Mouse (Mus musculus) forebrain, embryonic 15.5 days (tissue): ENCODE data around the gene Ccnl2. TPM values are rescaled to one million over a fixed set of nuclear protein-coding genes. Genes with fewer than 3 reads are reported as not detected.
A peak's percentile ranks its signal among the peaks of the same experiment; 100 is the strongest.

ENCODE experiments used
- ATAC-seq: fragments of 200-750 bp; cut with Nextera tagmentation; replicated peaks from 2 replicates; pipeline ENCODE4 v1.8.0; 2017; ENCODE audit warnings: mild to moderate bottlenecking, moderate TSS enrichment, moderate library complexity
- H3K27ac ChIP-seq: fragments of 300-500 bp; sonication (generic); replicated peaks from 2 replicates; pipeline ENCODE4 v1.5.1; 2015; ENCODE audit warnings: mild to moderate bottlenecking, inconsistent platforms
- H3K27me3 ChIP-seq: fragments of 300-500 bp; sonication (generic); 2 replicates; pipeline ENCODE4 v1.6.1; 2015; ENCODE audit warnings: inconsistent platforms
- H3K36me3 ChIP-seq: fragments of 300-500 bp; sonication (generic); 2 replicates; pipeline ENCODE4 v1.6.1; 2015; ENCODE audit warnings: mild to moderate bottlenecking, inconsistent platforms
- H3K4me1 ChIP-seq: fragments of 300-500 bp; sonication (generic); 2 replicates; pipeline ENCODE4 v1.6.1; 2015; ENCODE audit warnings: inconsistent platforms
- H3K4me2 ChIP-seq: fragments of 300-500 bp; sonication (generic); replicated peaks from 2 replicates; pipeline ENCODE4 v1.6.1; 2015; ENCODE audit warnings: mild to moderate bottlenecking, inconsistent platforms
- H3K4me3 ChIP-seq: fragments of 300-500 bp; sonication (generic); 2 replicates; pipeline ENCODE4 v1.5.1; 2015; ENCODE audit warnings: mild to moderate bottlenecking, inconsistent platforms
- H3K9ac ChIP-seq: fragments of 300-500 bp; sonication (generic); replicated peaks from 2 replicates; pipeline ENCODE4 v1.6.1; 2015; ENCODE audit warnings: mild to moderate bottlenecking, inconsistent platforms
- H3K9me3 ChIP-seq: fragments of 300-500 bp; sonication (generic); 2 replicates; pipeline ENCODE4 v1.6.1; 2016; ENCODE audit warnings: inconsistent platforms
- WGBS: fragments of 180-500 bp; shearing (Covaris S2); methylation state at CpG from one replicate; pipeline ENCODE4 v1.1.7; 2015; ENCODE audit warnings: mixed read lengths; 5-methylcytosine and 5-hydroxymethylcytosine counted together
- polyA plus RNA-seq: library from polyadenylated mRNA; unstranded; fragments of >200 nt; fragmentation: Nextera tagmentation; extraction: Ambion mirVana; gene quantifications from 2 replicates; pipeline ENCODE4 v1.2.1, GENCODE M21; 2015

Gene Ccnl2
- polyA plus RNA-seq, 1 experiment from 2014 or later, result 172 TPM

DNA sequence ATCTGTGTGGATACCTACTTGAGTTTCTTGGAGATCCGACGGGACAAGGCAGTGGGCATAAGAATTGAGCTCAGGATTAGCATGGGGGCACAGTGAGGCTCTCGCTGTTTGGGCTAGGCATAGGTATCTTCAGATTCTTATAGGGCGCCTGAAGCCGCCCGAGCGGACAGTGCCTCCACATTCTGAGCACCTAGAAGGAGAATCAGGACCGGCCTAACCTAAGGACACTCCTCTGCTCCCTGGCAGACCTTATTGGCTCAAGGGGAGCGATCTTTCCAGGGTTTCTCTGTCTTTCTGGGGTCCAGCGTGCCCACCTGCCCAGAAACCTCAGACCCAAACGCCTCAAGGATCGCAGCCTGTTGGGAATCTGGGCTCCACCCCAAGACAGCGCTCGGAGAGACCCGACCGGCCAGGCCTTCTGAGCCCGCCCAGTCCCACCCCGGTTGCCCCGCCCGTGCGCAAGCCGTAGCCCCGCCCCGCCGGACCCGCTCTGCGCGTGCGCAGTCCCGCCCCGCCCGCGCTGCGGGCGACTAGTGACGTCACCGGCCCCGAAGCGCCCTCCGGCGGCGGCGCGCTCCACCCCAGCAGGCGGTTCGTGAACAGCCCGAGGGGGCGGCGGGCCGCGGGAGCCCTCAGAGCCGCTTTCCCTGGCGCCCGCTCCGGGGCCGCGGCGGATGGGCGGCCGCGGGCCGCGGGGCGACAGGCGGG, 34.7 kb downstream of the Ccnl2 start, which contains the start of gene Dvl1:
Gene Dvl1 (plus strand): TSS at position 532 of the 708 bp plus-strand sequence.
- Histone ChIP-seq H3K4me1 (peaks cover 33% of the 10 kb centered on the region), H3K27me3 (no peaks in the 10 kb centered on the region), H3K27ac (peak within 1 kb of the TSS; percentile 73), H3K9me3 (no peaks in the 10 kb centered on the region), H3K9ac (peak within 1 kb of the TSS; percentile 90), H3K4me2 (peak within 1 kb of the TSS; percentile 92), H3K36me3 (no peaks in the 10 kb centered on the region), H3K4me3 (peak within 1 kb of the TSS; percentile 75)
- WGBS, result 2% methylated on average over 40 of the region's 65 CpGs
- peak; percentile 89 for ATAC-seq

DNA sequence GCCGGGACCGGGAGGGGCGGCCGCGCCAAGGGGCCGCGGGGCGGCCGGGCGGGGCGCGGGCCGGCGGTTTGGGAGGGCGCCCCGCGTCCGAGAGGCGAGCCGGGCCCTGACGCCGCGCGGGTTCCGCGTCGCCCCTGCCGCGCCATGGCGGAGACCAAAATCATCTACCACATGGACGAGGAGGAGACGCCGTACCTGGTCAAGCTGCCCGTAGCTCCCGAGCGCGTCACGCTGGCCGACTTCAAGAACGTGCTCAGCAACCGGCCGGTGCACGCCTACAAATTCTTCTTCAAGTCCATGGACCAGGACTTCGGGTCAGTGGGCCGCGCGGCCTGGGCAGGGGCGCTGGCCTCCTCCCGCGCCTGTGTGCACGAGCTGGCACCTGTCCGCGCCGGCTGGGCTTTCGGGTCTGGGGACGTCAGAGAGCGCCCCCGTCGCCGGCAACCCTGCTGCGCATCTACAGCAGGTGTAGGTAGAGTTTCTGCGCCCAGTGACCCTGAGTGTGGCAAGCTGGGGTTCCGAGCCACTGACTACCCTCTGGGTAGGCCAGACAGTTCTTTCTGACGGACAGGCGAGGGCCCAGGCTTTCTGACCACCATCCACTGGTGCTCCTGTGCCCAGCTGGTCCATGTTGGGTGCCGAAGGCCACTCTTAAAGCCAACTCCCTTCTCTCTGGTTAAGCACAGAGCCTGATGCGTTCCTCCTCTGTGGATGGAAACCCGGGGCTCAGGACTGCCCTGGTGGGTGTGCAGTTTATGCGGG, 35.5 kb downstream of the Ccnl2 start:
- H3K4me1 ChIP-seq, result peaks cover 33% of the 10 kb centered on the region
- peak; percentile 65 for ATAC-seq
- peak overlapping the region; percentile 75 for H3K4me3 ChIP-seq
- 2% methylated on average over 69 of the region's 69 CpGs for WGBS
- peak overlapping the region; percentile 73 for H3K27ac ChIP-seq
- peak overlapping the region; percentile 90 for H3K9ac ChIP-seq
- H3K27me3 ChIP-seq, result no peaks in the 10 kb centered on the region
- H3K9me3 ChIP-seq, result no peaks in the 10 kb centered on the region
- peak overlapping the region; percentile 92 for H3K4me2 ChIP-seq
- no peaks in the 10 kb centered on the region for H3K36me3 ChIP-seq

DNA sequence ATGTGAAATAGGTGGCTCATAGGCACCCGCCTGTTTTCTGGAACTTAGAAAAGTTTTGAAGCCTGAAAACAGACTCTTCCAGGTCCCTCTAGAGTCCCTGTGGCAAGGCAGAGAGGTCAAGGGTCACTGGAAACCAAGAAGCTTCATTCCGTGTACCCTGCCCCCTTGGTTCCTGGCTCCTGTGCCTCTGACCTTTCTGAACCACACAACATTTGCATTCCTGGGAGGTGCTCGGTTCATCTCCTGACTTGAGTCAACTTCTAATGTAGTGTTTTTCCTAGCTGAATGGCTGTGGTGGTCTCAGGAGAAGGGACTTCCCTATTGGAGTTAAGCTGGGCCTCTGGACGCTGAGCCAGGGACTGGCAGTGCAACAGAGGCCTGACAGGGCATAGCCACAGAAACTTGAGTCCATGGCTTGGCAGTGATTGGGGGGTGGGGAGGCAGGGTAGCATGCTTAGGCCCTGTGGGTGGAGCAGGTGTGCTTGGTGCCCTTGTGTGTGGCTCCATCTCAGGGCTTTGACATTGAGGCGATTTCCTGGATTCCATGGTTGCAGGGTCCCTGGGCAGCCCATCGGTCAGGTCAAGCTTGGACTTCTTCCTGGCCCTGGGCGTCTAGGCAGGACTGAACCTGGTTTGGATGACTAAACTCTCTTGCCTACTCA, 36.3 kb downstream of the Ccnl2 start:
- 53% methylated on average over 7 of the region's 7 CpGs for WGBS

DNA sequence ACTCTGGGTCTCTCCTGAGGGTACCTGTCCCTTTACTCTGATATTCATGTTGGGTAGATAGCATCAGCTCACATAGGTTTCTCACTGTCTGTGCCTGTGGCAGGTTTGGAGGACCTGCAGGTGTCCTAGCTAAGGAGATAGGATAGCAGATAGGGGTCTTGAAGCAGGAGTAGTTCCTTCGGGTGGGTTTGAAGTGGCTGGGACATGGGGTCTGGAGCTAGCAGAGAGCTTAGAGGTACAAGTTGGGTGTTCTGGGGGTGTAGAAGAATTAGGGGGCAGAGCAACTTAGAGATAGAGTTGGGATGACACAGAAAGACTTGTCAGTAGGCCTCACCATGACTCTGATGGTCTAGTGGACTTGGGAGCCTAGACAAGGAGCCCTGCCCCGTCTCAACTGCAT, 37.1 kb downstream of the Ccnl2 start:
- no peak for ATAC-seq
- no peaks in the 10 kb centered on the region for H3K27me3 ChIP-seq
- H3K9ac ChIP-seq, result 0 out of 2 replicates have a peak overlapping the region, but pooled peaks have one; percentile 90
- H3K9me3 ChIP-seq, result no peaks in the 10 kb centered on the region
- peaks cover 33% of the 10 kb centered on the region for H3K4me1 ChIP-seq
- no peak overlapping the region for H3K4me2 ChIP-seq
- H3K36me3 ChIP-seq, result peaks cover 6% of the 10 kb centered on the region; the same call in 1 of the 2 replicates
- H3K27ac ChIP-seq, result no peak overlapping the region
- WGBS, result 87% methylated on average over 2 of the region's 2 CpGs
- H3K4me3 ChIP-seq, result no peak overlapping the region

More for the DNA sequence above, 36.3 kb downstream of the Ccnl2 start:
- ATAC-seq, result no peak
- Histone ChIP-seq H3K27me3 (no peaks in the 10 kb centered on the region), H3K4me3 (peak overlapping the region; percentile 75), H3K9me3 (no peaks in the 10 kb centered on the region), H3K36me3 (peaks cover 1% of the 10 kb centered on the region; the same call in 1 of the 2 replicates), H3K27ac (no peak overlapping the region), H3K9ac (peak overlapping the region; percentile 90), H3K4me1 (peaks cover 33% of the 10 kb centered on the region), H3K4me2 (peak overlapping the region; percentile 92)

DNA sequence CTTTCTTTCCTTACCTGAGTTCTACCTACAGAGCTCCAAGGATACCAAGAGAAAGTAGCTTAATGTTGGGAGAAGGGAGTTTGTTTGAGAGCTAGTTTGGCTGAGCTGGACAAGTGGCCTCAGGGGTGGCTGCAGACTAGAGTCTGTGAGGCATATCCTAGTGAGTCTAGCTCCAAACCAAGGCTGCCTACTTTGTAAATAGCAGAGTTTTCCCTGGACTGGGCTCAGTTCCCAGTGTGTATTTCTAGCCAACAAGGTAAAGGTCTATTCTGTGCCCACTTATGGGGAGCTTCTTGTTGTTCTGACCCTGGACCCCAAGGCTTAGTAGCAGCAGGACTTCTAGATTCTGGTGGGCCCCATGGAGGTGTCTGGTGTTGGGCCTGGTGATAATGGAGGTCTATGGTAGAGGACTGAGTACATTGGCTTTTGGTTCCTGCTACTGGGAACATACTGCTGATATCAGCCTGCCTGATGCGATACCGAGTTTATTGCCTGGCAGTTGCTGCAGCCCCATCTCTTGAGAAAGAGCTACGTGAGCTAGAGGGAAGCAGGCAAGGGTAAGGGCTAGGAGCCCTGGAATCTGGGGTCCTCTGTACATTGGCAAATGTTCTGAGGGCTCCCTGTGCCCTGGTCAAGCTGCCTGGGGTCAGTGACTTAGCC, 37.6 kb downstream of the Ccnl2 start:
- 96% methylated on average over 3 of the region's 3 CpGs for WGBS
- peaks cover 33% of the 10 kb centered on the region for H3K4me1 ChIP-seq

DNA sequence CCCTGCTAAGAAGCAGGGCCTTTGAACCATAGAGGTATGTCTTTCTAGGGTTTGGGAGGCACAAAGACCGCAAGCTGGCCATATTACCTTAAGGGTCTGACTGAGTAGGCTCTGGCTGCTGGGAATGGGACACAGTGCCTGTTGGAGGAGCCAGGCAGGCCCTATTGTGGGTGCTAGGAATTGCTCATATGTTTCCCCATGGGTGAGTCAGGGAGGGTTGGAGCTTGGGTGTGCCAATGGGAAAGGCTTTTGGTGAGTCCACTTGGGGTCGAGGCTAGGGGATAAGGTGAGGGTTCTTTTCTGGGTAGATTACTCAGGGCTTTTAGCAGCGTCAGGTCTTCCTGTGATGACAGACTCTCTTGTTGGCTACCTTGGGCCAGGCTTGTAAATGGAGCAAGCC, 39.1 kb downstream of the Ccnl2 start:
- WGBS, result 95% methylated on average over 3 of the region's 3 CpGs
- H3K9ac ChIP-seq, result no peak overlapping the region
- H3K27ac ChIP-seq, result no peak overlapping the region

More for the DNA sequence above, 37.6 kb downstream of the Ccnl2 start:
- Histone ChIP-seq H3K9me3 (no peaks in the 10 kb centered on the region), H3K27ac (no peak overlapping the region), H3K4me3 (no peak overlapping the region), H3K9ac (0 out of 2 replicates have a peak overlapping the region, but pooled peaks have one; percentile 90), H3K36me3 (peaks cover 11% of the 10 kb centered on the region; the same call in 1 of the 2 replicates), H3K27me3 (no peaks in the 10 kb centered on the region), H3K4me2 (no peak overlapping the region)
- ATAC-seq, result no peak

DNA sequence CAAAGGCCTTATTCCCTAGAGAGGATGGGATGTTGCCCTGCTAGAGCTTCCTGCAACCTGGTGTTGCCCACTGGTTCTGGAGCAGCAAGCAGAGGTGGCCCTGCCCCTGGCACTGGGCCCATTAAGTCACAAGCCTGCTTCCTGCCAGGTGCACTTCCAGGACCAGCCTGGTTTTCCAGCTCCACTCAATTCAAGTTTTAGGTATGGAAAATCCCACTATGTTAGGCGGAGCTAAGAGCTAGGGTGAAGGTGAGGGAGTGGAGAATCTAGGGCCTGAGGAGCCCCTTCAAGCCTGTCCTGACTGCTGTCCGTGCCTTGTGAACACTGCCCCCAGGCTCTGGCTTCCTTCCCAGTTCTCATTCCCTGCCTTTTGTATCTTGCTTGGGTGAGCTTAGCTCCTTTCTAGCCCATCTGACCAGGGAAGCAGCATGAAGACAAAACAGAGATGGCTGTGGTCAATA, 39.7 kb downstream of the Ccnl2 start:
- Histone ChIP-seq H3K4me2 (no peak overlapping the region), H3K9ac (no peak overlapping the region), H3K36me3 (peaks cover 25% of the 10 kb centered on the region), H3K9me3 (no peaks in the 10 kb centered on the region), H3K4me1 (peaks cover 25% of the 10 kb centered on the region), H3K4me3 (no peak overlapping the region), H3K27me3 (no peaks in the 10 kb centered on the region), H3K27ac (no peak overlapping the region)
- 63% methylated on average over 2 of the region's 2 CpGs for WGBS
- no peak for ATAC-seq

More for the DNA sequence above, 39.1 kb downstream of the Ccnl2 start:
- Histone ChIP-seq H3K36me3 (peaks cover 25% of the 10 kb centered on the region), H3K4me2 (no peak overlapping the region), H3K4me1 (peaks cover 32% of the 10 kb centered on the region), H3K27me3 (no peaks in the 10 kb centered on the region), H3K9me3 (no peaks in the 10 kb centered on the region), H3K4me3 (no peak overlapping the region)
- no peak for ATAC-seq

DNA sequence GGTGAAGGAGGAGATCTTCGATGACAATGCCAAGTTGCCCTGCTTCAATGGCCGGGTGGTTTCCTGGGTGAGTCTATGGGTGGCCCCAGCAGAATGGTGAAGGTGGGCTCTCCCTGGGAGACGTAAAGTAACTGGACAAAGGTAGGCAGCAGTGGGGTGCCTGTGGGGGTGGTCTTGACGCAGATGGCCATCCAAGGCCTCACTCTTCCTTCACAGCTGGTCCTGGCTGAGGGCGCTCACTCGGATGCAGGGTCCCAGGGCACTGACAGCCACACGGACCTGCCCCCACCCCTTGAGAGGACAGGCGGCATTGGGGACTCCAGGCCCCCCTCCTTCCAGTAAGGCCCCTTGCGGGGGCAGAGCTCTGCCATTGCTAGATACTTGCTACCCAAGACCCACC, 41.1 kb downstream of the Ccnl2 start:
- no peak overlapping the region for H3K4me3 ChIP-seq
- peaks cover 19% of the 10 kb centered on the region for H3K4me1 ChIP-seq
- H3K9ac ChIP-seq, result no peak overlapping the region
- H3K27ac ChIP-seq, result no peak overlapping the region
- H3K9me3 ChIP-seq, result no peaks in the 10 kb centered on the region
- H3K27me3 ChIP-seq, result no peaks in the 10 kb centered on the region
- ATAC-seq, result no peak
- H3K4me2 ChIP-seq, result no peak overlapping the region
- WGBS, result 94% methylated on average over 9 of the region's 9 CpGs
- H3K36me3 ChIP-seq, result peaks cover 37% of the 10 kb centered on the region

DNA sequence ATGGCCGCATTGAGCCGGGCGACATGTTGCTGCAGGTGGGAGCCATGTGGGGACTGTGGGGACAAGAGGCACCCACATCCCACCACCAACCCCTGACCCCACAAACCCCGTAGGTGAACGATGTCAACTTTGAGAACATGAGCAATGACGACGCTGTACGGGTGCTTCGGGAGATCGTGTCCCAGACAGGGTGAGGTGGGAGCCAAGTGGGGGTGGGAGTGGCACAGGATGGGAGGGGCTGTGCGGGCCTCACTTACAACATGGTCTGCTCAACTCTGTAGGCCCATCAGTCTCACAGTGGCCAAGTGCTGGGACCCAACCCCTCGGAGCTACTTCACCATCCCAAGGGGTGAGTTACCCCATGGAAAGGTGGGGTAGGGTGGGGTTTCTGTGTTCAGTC, 42.7 kb downstream of the Ccnl2 start:
- Histone ChIP-seq H3K27me3 (no peaks in the 10 kb centered on the region), H3K4me1 (peaks cover 3% of the 10 kb centered on the region), H3K4me2 (no peak overlapping the region), H3K4me3 (no peak overlapping the region), H3K27ac (no peak overlapping the region), H3K36me3 (peaks cover 52% of the 10 kb centered on the region), H3K9me3 (no peaks in the 10 kb centered on the region), H3K9ac (no peak overlapping the region)
- 96% methylated on average over 12 of the region's 12 CpGs for WGBS
- ATAC-seq, result no peak

DNA sequence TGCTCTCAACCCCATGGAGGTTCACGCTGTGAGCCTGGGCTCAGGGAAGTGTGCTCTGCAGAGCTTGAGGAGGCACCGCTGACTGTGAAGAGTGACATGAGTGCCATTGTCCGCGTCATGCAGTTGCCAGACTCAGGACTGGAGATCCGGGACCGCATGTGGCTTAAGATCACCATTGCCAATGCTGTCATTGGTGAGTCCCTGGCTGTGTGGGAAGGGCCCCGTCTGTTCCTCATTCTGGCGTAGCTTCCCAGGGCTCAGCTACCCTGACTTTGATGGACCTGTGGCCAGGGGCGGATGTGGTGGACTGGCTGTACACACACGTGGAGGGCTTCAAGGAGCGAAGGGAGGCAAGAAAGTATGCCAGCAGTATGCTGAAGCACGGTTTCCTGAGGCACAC, 43.8 kb downstream of the Ccnl2 start:
- no peaks in the 10 kb centered on the region for H3K9me3 ChIP-seq
- peaks cover 63% of the 10 kb centered on the region for H3K36me3 ChIP-seq
- no peak overlapping the region for H3K27ac ChIP-seq
- H3K4me2 ChIP-seq, result no peak overlapping the region
- H3K4me1 ChIP-seq, result no peaks in the 10 kb centered on the region
- H3K9ac ChIP-seq, result no peak overlapping the region
- 92% methylated on average over 12 of the region's 12 CpGs for WGBS
- H3K4me3 ChIP-seq, result no peak overlapping the region
- H3K27me3 ChIP-seq, result no peaks in the 10 kb centered on the region
- ATAC-seq, result no peak

DNA sequence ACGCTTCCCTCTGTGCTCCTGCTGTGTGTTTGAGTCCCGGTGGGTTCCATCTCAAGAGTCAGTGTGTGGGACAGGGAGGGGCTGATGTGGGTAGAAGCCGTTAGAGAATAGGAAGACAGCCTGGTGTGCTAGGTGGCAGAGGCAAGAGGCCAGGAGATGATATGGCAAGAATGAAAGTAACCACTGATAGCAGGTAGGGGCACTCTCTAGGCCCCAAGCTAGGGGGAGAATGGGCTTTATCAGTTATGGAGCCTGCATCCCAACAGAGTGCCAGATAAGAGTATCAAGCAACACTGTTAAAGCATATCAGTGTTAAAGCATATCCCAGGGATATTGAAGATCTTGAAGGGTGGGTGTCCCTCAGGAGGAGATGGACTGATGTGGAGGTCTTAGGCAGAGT, 44.6 kb downstream of the Ccnl2 start:
- WGBS, result 78% methylated on average over 3 of the region's 3 CpGs
- H3K9me3 ChIP-seq, result no peaks in the 10 kb centered on the region
- peaks cover 70% of the 10 kb centered on the region for H3K36me3 ChIP-seq
- H3K4me1 ChIP-seq, result no peaks in the 10 kb centered on the region
- no peaks in the 10 kb centered on the region for H3K27me3 ChIP-seq
- no peak overlapping the region for H3K4me3 ChIP-seq
- ATAC-seq, result no peak
- no peak overlapping the region for H3K4me2 ChIP-seq
- no peak overlapping the region for H3K27ac ChIP-seq
- H3K9ac ChIP-seq, result no peak overlapping the region
